Mouse (Mus musculus): ENCODE data around the gene Pth2r. TPM values are rescaled to one million over a fixed set of nuclear protein-coding genes. Genes with fewer than 3 reads are reported as not detected.

Gene Pth2r
- total and polyA plus RNA-seq, 2 experiments from 2014 or later, result not detected

DNA sequence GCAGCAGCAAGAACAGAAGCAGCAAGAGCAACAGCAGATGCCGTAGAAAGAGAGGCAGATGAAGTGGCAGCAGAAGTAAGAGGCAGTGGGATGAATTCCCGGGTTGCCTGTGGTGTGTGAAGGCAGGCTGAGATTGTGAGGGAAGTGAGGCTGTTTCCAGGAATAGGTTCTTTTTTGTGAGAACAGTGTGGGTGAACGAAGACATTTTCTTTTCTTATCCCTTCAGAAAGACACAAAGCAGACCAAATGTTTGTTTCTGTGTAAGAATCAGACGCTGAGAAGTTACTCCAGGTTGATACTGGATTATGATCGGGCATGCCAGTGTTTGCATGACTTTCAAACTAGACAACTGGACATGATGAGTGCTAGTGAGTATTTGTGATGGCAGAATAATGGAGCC is 52.2 kb downstream of the Pth2r start:
- Histone ChIP-seq H3K9ac (replicated peaks; ENCODE audit: low read depth, low read length) (no peak overlapping the region), H3K4me3 (ENCODE audit: low read depth, low read length) (no peak overlapping the region), H3K27me3 (ENCODE audit: control insufficient read depth, insufficient read depth, low read length) (no peaks in the 10 kb centered on the region), H3K9me3 (replicated peaks; ENCODE audit: control insufficient read depth, low read length) (no peaks in the 10 kb centered on the region), H3K36me3 (replicated peaks; ENCODE audit: control insufficient read depth, insufficient read depth, low read length) (no peaks in the 10 kb centered on the region), H3K4me1 (ENCODE audit: control insufficient read depth, insufficient read depth) (no peaks in the 10 kb centered on the region), H3K4me2 (ENCODE audit: low read depth, low read length) (no peak overlapping the region), H3K27ac (ENCODE audit: low read depth) (no peak overlapping the region)
- TF ChIP-seq CTCF (IDR thresholded peaks at IDR 0.05; ENCODE audit: low read depth) (no peak), EP300 (IDR thresholded peaks at IDR 0.05; ENCODE audit: low read depth) (no peak)
- WGBS, result 76% methylated on average over 5 of the region's 5 CpGs
- ATAC-seq (ENCODE audit: insufficient read depth, low read depth) (no peak), DNase-seq (ENCODE audit: low spot score) (no peak)

DNA sequence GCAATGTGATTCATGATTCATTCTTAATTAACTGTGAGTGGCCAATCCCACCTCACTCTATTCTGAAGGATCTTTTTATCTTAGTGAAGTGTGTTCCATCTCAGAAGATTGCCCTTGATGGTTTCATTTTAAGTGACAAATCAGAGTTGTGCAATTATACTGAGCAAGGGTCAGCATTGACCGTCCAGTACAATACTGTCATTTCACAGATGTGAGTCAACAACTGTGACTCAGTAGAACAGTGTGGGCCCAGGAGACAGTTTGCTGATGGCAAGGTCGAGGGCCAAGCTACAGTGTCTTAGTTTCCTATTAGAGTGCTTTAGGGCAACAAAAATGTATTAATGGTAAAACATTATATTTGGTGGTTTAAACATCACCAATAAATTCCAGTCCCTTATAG is 55.9 kb downstream of the Pth2r start:
- H3K4me2 ChIP-seq (ENCODE audit: low read depth, low read length), result no peak overlapping the region
- H3K27ac ChIP-seq (ENCODE audit: low read depth), result no peak overlapping the region
- no peak overlapping the region for H3K9ac ChIP-seq (replicated peaks; ENCODE audit: low read depth, low read length)
- H3K9me3 ChIP-seq (replicated peaks; ENCODE audit: control insufficient read depth, low read length), result no peaks in the 10 kb centered on the region
- TF ChIP-seq CTCF (IDR thresholded peaks at IDR 0.05; ENCODE audit: low read depth) (no peak), EP300 (IDR thresholded peaks at IDR 0.05; ENCODE audit: low read depth) (no peak)
- DNase-seq (ENCODE audit: low spot score), result no peak
- ATAC-seq (ENCODE audit: insufficient read depth, low read depth), result no peak
- H3K27me3 ChIP-seq (ENCODE audit: control insufficient read depth, insufficient read depth, low read length), result no peaks in the 10 kb centered on the region
- no peak overlapping the region for H3K4me3 ChIP-seq (ENCODE audit: low read depth, low read length)
- 71% methylated on average over 2 of the region's 2 CpGs for WGBS
- H3K36me3 ChIP-seq (replicated peaks; ENCODE audit: control insufficient read depth, insufficient read depth, low read length), result no peaks in the 10 kb centered on the region
- H3K4me1 ChIP-seq (ENCODE audit: control insufficient read depth, insufficient read depth), result no peaks in the 10 kb centered on the region

DNA sequence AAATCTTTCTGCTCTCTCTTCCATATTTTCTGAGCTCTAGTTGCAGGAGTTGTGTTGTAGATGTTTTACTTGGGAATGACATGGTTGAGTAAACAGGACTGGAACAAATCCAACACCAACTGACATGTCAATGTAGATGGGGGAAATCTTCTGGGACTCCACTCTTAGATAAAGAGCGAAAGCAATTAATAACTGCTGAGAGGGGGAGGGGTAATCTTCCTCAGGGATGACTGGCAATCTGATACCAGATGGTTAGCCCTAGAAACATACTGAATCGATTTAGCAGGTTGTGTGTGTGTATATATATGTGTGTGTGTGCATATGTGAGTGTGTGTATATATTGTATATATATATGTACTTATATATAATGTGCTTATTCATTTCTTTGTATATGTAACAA is 58.4 kb downstream of the Pth2r start:
- Histone ChIP-seq H3K4me3 (ENCODE audit: low read depth, low read length) (no peak overlapping the region), H3K4me2 (ENCODE audit: low read depth, low read length) (no peak overlapping the region), H3K27ac (ENCODE audit: low read depth) (no peak overlapping the region), H3K9ac (replicated peaks; ENCODE audit: low read depth, low read length) (no peak overlapping the region), H3K27me3 (ENCODE audit: control insufficient read depth, insufficient read depth, low read length) (no peaks in the 10 kb centered on the region), H3K9me3 (replicated peaks; ENCODE audit: control insufficient read depth, low read length) (no peaks in the 10 kb centered on the region), H3K4me1 (ENCODE audit: control insufficient read depth, insufficient read depth) (no peaks in the 10 kb centered on the region), H3K36me3 (replicated peaks; ENCODE audit: control insufficient read depth, insufficient read depth, low read length) (no peaks in the 10 kb centered on the region)
- 49% methylated on average over 2 of the region's 2 CpGs for WGBS
- ATAC-seq (ENCODE audit: insufficient read depth, low read depth), result no peak
- no peak for DNase-seq (ENCODE audit: low spot score)
- TF ChIP-seq EP300 (IDR thresholded peaks at IDR 0.05; ENCODE audit: low read depth), result no peak
- TF ChIP-seq CTCF (IDR thresholded peaks at IDR 0.05; ENCODE audit: low read depth), result no peak

DNA sequence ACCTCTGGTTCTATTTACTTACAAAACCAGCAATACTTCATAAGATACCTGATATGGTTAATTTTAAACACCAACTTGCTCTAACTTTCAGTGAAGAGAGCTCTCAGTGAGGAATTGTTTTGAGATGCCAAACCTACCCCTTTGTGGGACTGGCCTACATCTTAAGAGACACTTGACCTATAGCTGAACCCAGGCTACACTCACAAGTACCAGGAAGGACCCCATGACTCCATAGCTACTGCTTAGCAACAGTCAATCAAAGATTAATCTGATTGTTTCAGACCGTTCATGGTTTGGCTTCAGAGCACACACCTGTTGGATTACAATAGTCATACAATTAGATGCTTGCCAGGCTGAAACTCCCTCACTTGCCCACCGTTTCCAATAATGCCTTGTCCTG is 71.1 kb downstream of the Pth2r start:
- DNase-seq (ENCODE audit: low spot score) (no peak), ATAC-seq (ENCODE audit: insufficient read depth, low read depth) (no peak)
- H3K9ac ChIP-seq (replicated peaks; ENCODE audit: low read depth, low read length), result no peak overlapping the region
- H3K4me2 ChIP-seq (ENCODE audit: low read depth, low read length), result no peak overlapping the region
- H3K4me3 ChIP-seq (ENCODE audit: low read depth, low read length), result no peak overlapping the region
- no peaks in the 10 kb centered on the region for H3K36me3 ChIP-seq (replicated peaks; ENCODE audit: control insufficient read depth, insufficient read depth, low read length)
- H3K4me1 ChIP-seq (ENCODE audit: control insufficient read depth, insufficient read depth), result no peaks in the 10 kb centered on the region
- no peaks in the 10 kb centered on the region for H3K9me3 ChIP-seq (replicated peaks; ENCODE audit: control insufficient read depth, low read length)
- H3K27me3 ChIP-seq (ENCODE audit: control insufficient read depth, insufficient read depth, low read length), result no peaks in the 10 kb centered on the region
- 83% methylated on average over 2 of the region's 2 CpGs for WGBS
- TF ChIP-seq EP300 (IDR thresholded peaks at IDR 0.05; ENCODE audit: low read depth) (no peak), CTCF (IDR thresholded peaks at IDR 0.05; ENCODE audit: low read depth) (no peak)
- H3K27ac ChIP-seq (ENCODE audit: low read depth), result no peak overlapping the region

DNA sequence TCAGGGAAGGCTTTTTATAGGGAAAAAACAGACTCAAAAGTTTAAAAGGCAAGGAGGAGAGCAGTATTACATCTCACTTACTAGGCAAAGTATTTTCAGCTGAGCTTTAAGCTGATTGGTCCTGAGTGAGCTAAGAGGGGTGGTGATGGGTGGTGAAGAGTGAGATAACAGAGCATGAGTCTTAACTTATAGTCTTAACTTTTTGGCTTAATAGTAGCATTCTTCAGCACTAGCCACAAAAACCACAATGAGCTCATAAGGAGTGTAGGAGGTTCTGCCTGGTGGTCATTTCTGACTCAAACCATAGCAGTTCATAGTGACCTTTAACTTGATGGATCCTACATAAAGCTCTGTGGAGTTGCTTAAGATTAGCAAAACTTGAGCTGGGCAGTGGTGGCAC is 72.3 kb downstream of the Pth2r start:
- H3K27ac ChIP-seq (ENCODE audit: low read depth), result no peak overlapping the region
- TF ChIP-seq EP300 (IDR thresholded peaks at IDR 0.05; ENCODE audit: low read depth) (no peak), CTCF (IDR thresholded peaks at IDR 0.05; ENCODE audit: low read depth) (no peak)
- no peak for DNase-seq (ENCODE audit: low spot score)
- H3K4me2 ChIP-seq (ENCODE audit: low read depth, low read length), result no peak overlapping the region
- no peak overlapping the region for H3K4me3 ChIP-seq (ENCODE audit: low read depth, low read length)
- H3K27me3 ChIP-seq (ENCODE audit: control insufficient read depth, insufficient read depth, low read length), result no peaks in the 10 kb centered on the region
- no peak overlapping the region for H3K9ac ChIP-seq (replicated peaks; ENCODE audit: low read depth, low read length)
- H3K9me3 ChIP-seq (replicated peaks; ENCODE audit: control insufficient read depth, low read length), result no peaks in the 10 kb centered on the region
- no peaks in the 10 kb centered on the region for H3K36me3 ChIP-seq (replicated peaks; ENCODE audit: control insufficient read depth, insufficient read depth, low read length)
- ATAC-seq (ENCODE audit: insufficient read depth, low read depth), result no peak
- no peaks in the 10 kb centered on the region for H3K4me1 ChIP-seq (ENCODE audit: control insufficient read depth, insufficient read depth)

DNA sequence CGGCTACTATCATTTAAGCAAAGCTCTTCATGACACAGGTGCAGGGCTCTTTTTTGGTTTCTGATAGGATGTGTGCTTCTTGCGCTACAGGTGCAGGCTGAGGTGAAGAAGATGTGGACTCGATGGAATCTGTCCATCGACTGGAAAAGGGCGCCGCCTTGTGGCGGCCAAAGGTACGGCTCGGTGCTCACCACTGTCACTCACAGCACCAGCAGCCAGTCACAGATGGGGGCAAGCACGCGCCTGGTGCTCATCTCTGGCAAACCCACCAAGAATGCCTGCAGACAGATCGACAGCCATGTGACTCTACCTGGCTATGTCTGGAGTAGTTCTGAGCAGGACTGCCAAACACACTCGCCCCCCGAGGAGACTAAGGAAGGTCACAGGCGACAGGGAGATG is 106.5 kb downstream of the Pth2r start:
- no peaks in the 10 kb centered on the region for H3K27me3 ChIP-seq (ENCODE audit: control insufficient read depth, insufficient read depth, low read length)
- H3K4me3 ChIP-seq (ENCODE audit: low read depth, low read length), result no peak overlapping the region
- DNase-seq (ENCODE audit: low spot score), result no peak
- TF ChIP-seq EP300 (IDR thresholded peaks at IDR 0.05; ENCODE audit: low read depth) (no peak), CTCF (IDR thresholded peaks at IDR 0.05; ENCODE audit: low read depth) (peak; percentile 27; the same call in 1 of the 2 replicates)
- WGBS, result 34% methylated on average over 15 of the region's 15 CpGs
- no peaks in the 10 kb centered on the region for H3K36me3 ChIP-seq (replicated peaks; ENCODE audit: control insufficient read depth, insufficient read depth, low read length)
- H3K27ac ChIP-seq (ENCODE audit: low read depth), result no peak overlapping the region
- H3K4me2 ChIP-seq (ENCODE audit: low read depth, low read length), result no peak overlapping the region
- no peak for ATAC-seq (ENCODE audit: insufficient read depth, low read depth)
- H3K9ac ChIP-seq (replicated peaks; ENCODE audit: low read depth, low read length), result no peak overlapping the region
- no peaks in the 10 kb centered on the region for H3K9me3 ChIP-seq (replicated peaks; ENCODE audit: control insufficient read depth, low read length)
- H3K4me1 ChIP-seq (ENCODE audit: control insufficient read depth, insufficient read depth), result no peaks in the 10 kb centered on the region
